Mouse (Mus musculus): ENCODE measurements around the gene Gm17428.

- no peak for TF ChIP-seq MEF2A (IDR thresholded peaks at IDR 0.05; ENCODE audit: borderline replicate concordance, low read depth, low read length)
- TF ChIP-seq CTCF (conservative IDR thresholded peaks at IDR 0.05 in 1 of 2, IDR thresholded peaks at IDR 0.05 in 1 of 2; ENCODE audit: low read depth in 2 of 2, low read length in 2 of 2) = no peak
- no peak for TF ChIP-seq ELF1 (IDR thresholded peaks at IDR 0.05; ENCODE audit: low read depth, low read length)
- no peak for TF ChIP-seq POLR2A (IDR thresholded peaks at IDR 0.05; ENCODE audit: low read depth, low read length)
- TF ChIP-seq EP300 (IDR thresholded peaks at IDR 0.05; ENCODE audit: low read length) = no peak
- TF ChIP-seq HCFC1 (IDR thresholded peaks at IDR 0.05; ENCODE audit: low read depth, low read length) = no peak
- no peak for TF ChIP-seq TBP (conservative IDR thresholded peaks at IDR 0.05; ENCODE audit: low read depth, low read length)
- TF ChIP-seq KAT2A (IDR thresholded peaks at IDR 0.05; ENCODE audit: insufficient replicate concordance, low read length) = no peak
- no peak for TF ChIP-seq ZC3H11A (IDR thresholded peaks at IDR 0.05; ENCODE audit: low read depth, low read length)
- TF ChIP-seq MAX (IDR thresholded peaks at IDR 0.05; ENCODE audit: low read length) = no peak
- no peak for TF ChIP-seq USF2 (conservative IDR thresholded peaks at IDR 0.05; ENCODE audit: low read depth, low read length)
- TF ChIP-seq SMC3 (IDR thresholded peaks at IDR 0.05; ENCODE audit: low read depth, low read length) = no peak
- TF ChIP-seq POLR2AphosphoS2 (IDR thresholded peaks at IDR 0.05; ENCODE audit: low read depth, low read length) = no peak
Measured at GRCm38 (mm10) chr14:55005506-55005905, 28.8 kb downstream of the Gm17428 start.

All from CH12.LX (cell line).